Mouse (Mus musculus) liver, embryonic 11.5 days (tissue): ENCODE results near the gene Serinc3. TPM values are rescaled to one million over a fixed set of nuclear protein-coding genes. Genes with fewer than 3 reads are reported as not detected.
"Not testable (repeated sequence)": the region's sequence is repeated elsewhere in the genome, so short reads cannot be mapped to it uniquely, and the experiment has no call there.

Experiments
- ATAC-seq: fragments of 200-750 bp; cut with Nextera tagmentation; replicated peaks from 2 replicates; pipeline ENCODE4 v1.8.0; 2017; ENCODE audit warnings: moderate number of reproducible peaks, mild to moderate bottlenecking, moderate TSS enrichment, moderate library complexity; ENCODE audit not compliant: low FRiP score
- DNase-seq: peaks from one replicate; pipeline ENCODE4 v3.0.0-alpha.2; 2017; ENCODE audit warnings: low spot score
- H3K27ac ChIP-seq: fragments of 300-500 bp; sonication (generic); 2 replicates; pipeline ENCODE4 v1.5.1; 2014; ENCODE audit warnings: mild to moderate bottlenecking, low read depth, low read length, control low read depth
- H3K27me3 ChIP-seq: fragments of 300-500 bp; sonication (generic); replicated peaks from 2 replicates; pipeline ENCODE4 v1.6.1; 2014; ENCODE audit warnings: low read length, mixed read lengths; ENCODE audit not compliant: control insufficient read depth, insufficient read depth
- H3K36me3 ChIP-seq: fragments of 300-500 bp; sonication (generic); 2 replicates; pipeline ENCODE4 v1.6.1; 2014; ENCODE audit warnings: mild to moderate bottlenecking, low read length, moderate library complexity, mixed read lengths; ENCODE audit not compliant: control insufficient read depth, insufficient read depth
- H3K4me1 ChIP-seq: fragments of 300-500 bp; sonication (generic); replicated peaks from 2 replicates; pipeline ENCODE4 v1.6.1; 2014; ENCODE audit warnings: low read length, mixed read lengths; ENCODE audit not compliant: control insufficient read depth, insufficient read depth
- H3K4me2 ChIP-seq: fragments of 300-500 bp; sonication (generic); 2 replicates; pipeline ENCODE4 v1.6.1; 2014; ENCODE audit warnings: mild to moderate bottlenecking, control low read depth, moderate library complexity
- H3K4me3 ChIP-seq: fragments of 300-500 bp; sonication (generic); 2 replicates; pipeline ENCODE4 v1.5.1; 2014; ENCODE audit warnings: low read depth, low read length, control low read depth
- H3K9ac ChIP-seq: fragments of 300-500 bp; sonication (generic); 2 replicates; pipeline ENCODE4 v1.6.1; 2014; ENCODE audit warnings: low read depth, low read length, control low read depth
- H3K9me3 ChIP-seq: fragments of 300-500 bp; sonication (generic); 2 replicates; pipeline ENCODE4 v1.6.1; 2016; ENCODE audit warnings: low read length, inconsistent platforms, mixed read lengths; ENCODE audit not compliant: control insufficient read depth
- WGBS: fragments of 180-500 bp; shearing (Covaris S2); extraction: QIAGEN DNeasy Blood & Tissue Kit; methylation state at CpG from one replicate; pipeline ENCODE4 v1.1.7; 2014; 5-methylcytosine and 5-hydroxymethylcytosine counted together
- polyA plus RNA-seq: library from polyadenylated mRNA; unstranded; fragments of >200 nt; fragmentation: Nextera tagmentation; extraction: Ambion mirVana; gene quantifications from 2 replicates; pipeline ENCODE4 v1.2.1, GENCODE M21; 2014

Serinc3 gene
- polyA plus RNA-seq, 1 experiment from 2014 or later: 116 TPM

DNA sequence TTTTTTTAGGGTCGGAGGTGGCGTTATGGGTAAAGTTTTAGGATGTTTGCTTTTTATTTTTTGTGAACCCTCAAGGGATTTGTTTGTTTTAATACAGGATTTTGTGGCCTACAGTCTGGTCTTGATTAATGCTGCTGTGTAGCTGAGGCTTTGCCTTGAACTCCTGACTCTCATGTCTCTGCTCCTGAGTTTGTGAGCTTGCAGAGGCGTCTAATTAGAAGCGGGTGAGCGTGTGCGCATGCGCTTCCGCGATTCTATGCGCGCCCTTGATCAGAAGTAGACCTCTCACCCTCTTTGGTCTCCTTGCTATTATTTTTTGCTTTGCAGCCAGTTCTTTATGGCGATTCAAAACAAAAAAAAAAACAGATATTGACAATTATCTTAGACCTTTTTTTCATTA, 14.5 kb upstream of the Serinc3 start:
- Histone ChIP-seq H3K27me3 (no peaks in the 10 kb centered on the region), H3K9me3 (no peaks in the 10 kb centered on the region), H3K36me3 (no peaks in the 10 kb centered on the region; the same call in 1 of the 2 replicates), H3K27ac (peak overlapping the region; percentile 40), H3K4me2 (peak overlapping the region; percentile 70), H3K4me3 (peak overlapping the region; percentile 86), H3K4me1 (peaks cover 26% of the 10 kb centered on the region), H3K9ac (peak overlapping the region; percentile 90)
- ATAC-seq (no peak), DNase-seq (no peak)
- 74% methylated on average over 12 of the region's 12 CpGs for WGBS

DNA sequence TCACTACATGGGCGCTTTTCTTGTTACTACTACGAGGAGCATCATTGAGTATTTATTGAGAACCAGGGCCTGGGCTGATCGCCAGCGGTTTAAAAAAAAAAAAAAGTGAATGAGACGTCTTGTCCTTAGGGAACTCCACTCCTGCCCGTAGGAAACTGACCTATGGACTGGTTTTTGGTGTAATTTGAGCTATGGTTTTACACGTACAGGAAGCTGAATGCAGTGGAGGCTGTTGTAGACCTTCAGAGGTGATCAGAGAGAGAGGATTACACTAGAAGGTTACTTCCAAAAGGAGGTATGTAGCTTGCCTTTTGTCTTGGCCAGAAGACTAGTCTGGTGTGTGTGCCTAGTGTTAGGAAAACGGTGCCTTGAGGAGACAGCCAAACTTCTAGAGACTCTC, 14.0 kb upstream of the Serinc3 start:
- no peak for DNase-seq
- peak overlapping the region; percentile 70 for H3K4me2 ChIP-seq
- H3K9me3 ChIP-seq: no peaks in the 10 kb centered on the region
- H3K27ac ChIP-seq: peak overlapping the region; percentile 40
- peaks cover 26% of the 10 kb centered on the region for H3K4me1 ChIP-seq
- ATAC-seq: 0 out of 2 replicates have a peak, but pooled peaks have one; percentile 24
- H3K4me3 ChIP-seq: peak overlapping the region; percentile 86
- H3K36me3 ChIP-seq: no peaks in the 10 kb centered on the region; the same call in 1 of the 2 replicates
- 2% methylated on average over 8 of the region's 8 CpGs for WGBS
- peak overlapping the region; percentile 90 for H3K9ac ChIP-seq
- no peaks in the 10 kb centered on the region for H3K27me3 ChIP-seq

DNA sequence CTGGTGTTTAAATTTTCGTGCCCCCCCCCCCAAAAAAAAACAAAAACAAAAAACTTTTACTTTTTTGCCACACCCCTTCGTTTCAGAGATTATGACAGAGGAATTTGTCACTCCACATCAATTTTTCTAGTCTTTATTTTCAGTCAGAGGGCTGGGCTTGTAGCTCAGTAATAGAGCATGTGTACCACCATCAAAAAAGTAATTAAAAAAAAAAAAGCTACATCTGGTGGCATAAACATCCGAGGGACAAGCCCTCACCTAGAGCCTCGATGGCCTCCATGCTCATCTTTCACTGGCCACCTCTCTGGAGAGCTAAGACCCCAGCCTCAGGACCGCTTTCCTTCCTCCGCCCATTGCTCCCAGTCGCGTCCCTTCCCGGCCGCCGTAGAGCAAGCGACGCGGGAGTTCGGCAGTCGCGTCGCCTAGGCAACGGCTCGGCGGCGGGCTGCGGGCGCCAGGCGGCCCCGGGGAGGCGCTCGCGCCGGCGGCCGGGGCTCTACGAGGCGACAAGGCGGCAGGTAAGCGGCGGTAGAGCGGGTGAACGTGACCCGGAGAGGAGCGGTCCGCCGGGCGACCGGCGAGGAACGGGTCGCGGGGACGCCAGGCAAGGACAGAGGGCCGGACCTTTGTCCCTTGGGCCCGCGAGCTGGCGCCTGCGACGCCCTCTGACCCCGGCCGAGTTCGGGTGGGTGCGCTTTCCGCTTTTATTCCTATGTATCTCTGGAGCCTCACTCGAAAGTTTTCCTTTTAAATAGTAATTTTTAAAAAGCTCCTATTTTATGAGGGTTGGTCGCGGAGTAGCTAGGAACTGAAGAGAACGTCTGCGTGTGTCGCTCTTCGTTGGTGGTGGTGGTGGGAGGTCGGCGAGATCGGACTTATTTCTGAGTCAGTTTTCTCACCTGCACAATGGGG, 13.3 kb upstream of the Serinc3 start, which contains the start of gene Pkig:
Pkig (plus strand) TSS at position 412 of the 912 bp plus-strand sequence.
- ATAC-seq: peak; percentile 88
- Histone ChIP-seq H3K9ac (peak within 1 kb of the TSS; percentile 90), H3K4me1 (peaks cover 26% of the 10 kb centered on the region), H3K27ac (peak within 1 kb of the TSS; percentile 40), H3K4me2 (peak within 1 kb of the TSS; percentile 70), H3K27me3 (no peaks in the 10 kb centered on the region), H3K4me3 (peak within 1 kb of the TSS; percentile 86), H3K36me3 (no peaks in the 10 kb centered on the region), H3K9me3 (no peaks in the 10 kb centered on the region)
- peak; percentile 88 for DNase-seq
- WGBS: under 1% methylated on average over 71 of the region's 71 CpGs

DNA sequence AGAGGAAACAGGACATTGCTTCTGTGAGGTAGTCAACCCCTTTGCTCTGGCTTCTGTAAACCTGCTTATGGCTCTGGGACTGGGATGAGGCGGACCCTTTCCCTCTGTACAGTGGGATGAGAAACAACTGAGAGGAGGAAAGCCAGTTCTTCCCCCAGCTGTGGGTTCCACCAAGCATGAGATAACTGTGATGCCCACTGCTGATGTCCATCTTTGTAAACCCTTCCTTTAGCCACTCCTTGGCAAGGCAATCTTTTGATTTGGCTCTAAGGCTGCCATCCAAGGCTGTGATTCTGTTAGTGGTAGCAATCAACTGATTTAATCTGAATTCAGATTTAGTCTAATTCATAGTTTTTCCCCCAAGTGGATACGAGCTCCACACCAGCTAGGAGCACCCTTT, 12.6 kb upstream of the Serinc3 start:
- no peak overlapping the region for H3K4me3 ChIP-seq
- no peak overlapping the region for H3K27ac ChIP-seq
- H3K36me3 ChIP-seq: no peaks in the 10 kb centered on the region
- no peak for DNase-seq
- 78% methylated on average over 2 of the region's 2 CpGs for WGBS
- peaks cover 23% of the 10 kb centered on the region for H3K4me1 ChIP-seq
- H3K4me2 ChIP-seq: no peak overlapping the region
- no peaks in the 10 kb centered on the region for H3K27me3 ChIP-seq
- H3K9ac ChIP-seq: no peak overlapping the region
- H3K9me3 ChIP-seq: no peaks in the 10 kb centered on the region
- no peak for ATAC-seq

DNA sequence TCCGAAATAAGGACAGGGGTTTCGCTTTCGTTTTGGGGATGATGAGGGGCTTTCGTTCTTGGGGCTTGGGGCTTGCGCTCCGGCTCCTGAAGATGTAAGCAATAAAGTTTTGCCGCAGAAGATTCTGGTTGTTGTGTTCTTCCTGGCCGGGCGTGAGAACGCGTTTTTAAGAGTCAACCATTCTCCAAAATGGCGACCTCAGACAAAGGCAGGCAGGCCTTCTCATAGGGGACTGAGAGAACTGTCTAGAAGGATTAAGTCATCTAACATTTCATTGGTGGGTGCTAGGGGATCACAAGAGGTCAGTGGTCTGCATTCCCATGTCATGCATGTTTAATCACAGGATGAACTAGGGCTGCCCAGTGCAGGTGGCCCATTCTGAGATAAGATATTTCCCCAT, 10.8 kb upstream of the Serinc3 start:
- H3K27ac ChIP-seq, H3K9me3 ChIP-seq, H3K36me3 ChIP-seq, ATAC-seq, H3K4me2 ChIP-seq, H3K4me3 ChIP-seq, H3K9ac ChIP-seq, DNase-seq, H3K27me3 ChIP-seq: not testable (repeated sequence)
- H3K4me1 ChIP-seq: peaks cover 14% of the 10 kb centered on the region
- WGBS: 95% methylated on average over 7 of the region's 12 CpGs

DNA sequence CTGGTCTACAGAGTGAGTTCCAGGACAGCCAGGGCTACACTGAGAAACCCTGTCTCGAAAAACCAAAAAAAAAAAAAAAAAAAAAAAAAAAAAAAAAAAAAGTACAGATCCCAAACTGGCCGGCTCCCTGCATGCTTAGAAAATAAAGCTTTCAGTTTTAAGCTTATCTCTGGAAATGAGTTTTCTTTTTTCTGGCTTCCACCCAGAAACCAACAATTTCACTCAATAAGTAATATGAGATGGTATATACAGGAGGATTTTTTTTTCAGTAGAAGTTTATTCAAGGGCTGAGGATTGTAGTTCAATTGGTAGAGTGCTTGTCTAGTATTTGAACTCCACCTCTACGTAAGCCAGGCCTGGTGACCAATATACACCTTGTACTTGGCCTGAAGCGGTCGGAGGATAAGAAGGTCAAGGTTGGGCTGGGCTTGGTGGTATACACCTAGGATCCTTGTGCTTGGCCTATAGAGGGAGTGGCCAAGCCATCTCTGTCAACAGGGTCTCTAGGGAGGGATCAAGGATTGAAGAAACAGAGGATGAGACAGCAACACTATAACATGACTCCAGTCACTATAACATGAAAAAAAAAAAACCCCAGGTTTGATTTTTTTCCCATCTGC, 1.6 kb upstream of the Serinc3 start:
- Histone ChIP-seq H3K9ac (no peak overlapping the region), H3K9me3 (peaks cover 4% of the 10 kb centered on the region; the same call in 1 of the 2 replicates), H3K4me3 (no peak overlapping the region), H3K36me3 (no peaks in the 10 kb centered on the region), H3K27me3 (no peaks in the 10 kb centered on the region), H3K4me1 (peaks cover 19% of the 10 kb centered on the region), H3K27ac (no peak overlapping the region; the same call in 1 of the 2 replicates), H3K4me2 (no peak overlapping the region)
- 88% methylated on average over 5 of the region's 5 CpGs for WGBS
- no peak for DNase-seq
- ATAC-seq: no peak

DNA sequence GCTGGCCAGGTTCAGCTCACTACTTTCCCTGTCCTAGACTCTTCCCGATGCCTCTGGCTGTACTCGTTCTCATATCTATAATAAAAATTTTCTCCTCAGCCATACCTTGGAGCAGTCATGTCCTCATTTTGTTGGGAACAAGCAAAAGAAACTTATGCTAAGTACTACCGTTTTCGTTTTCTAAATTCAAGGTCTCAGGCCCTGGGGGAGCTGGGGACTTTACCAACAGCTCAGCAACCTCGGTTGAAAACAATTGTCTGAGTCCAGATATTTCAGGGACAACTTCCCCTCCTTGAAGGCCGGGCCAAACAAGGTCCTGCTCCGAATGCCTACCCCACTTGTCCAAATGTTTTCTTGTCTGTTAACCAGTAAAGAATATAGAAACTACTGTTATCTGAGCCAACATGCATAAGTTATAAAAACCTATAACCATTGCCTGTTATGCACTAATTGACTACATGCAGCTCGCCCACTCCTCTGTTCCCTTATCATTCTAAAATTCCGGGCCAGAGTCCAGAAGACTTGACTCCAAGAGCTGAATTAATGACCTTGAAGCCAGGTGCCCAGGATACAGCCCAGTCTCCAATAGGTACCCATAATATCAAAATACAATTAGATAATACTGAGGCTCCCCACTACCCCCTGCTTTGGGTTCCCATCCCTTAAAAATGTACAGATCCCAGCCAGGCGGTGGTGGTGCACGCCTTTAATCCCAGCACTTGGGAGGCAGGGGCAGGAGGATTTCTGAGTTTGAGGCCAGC, 949 bp upstream of the Serinc3 start:
- H3K9me3 ChIP-seq: peaks cover 4% of the 10 kb centered on the region; the same call in 1 of the 2 replicates
- ATAC-seq (no peak), DNase-seq (no peak)
- H3K27me3 ChIP-seq: no peaks in the 10 kb centered on the region
- peaks cover 26% of the 10 kb centered on the region for H3K4me1 ChIP-seq
- H3K9ac ChIP-seq: peak overlapping the region; percentile 82
- H3K36me3 ChIP-seq: peaks cover 6% of the 10 kb centered on the region; the same call in 1 of the 2 replicates
- WGBS: 59% methylated on average over 11 of the region's 11 CpGs
- H3K4me2 ChIP-seq: peak overlapping the region; percentile 79
- peak overlapping the region; percentile 75 for H3K4me3 ChIP-seq
- H3K27ac ChIP-seq: peak overlapping the region; percentile 98

DNA sequence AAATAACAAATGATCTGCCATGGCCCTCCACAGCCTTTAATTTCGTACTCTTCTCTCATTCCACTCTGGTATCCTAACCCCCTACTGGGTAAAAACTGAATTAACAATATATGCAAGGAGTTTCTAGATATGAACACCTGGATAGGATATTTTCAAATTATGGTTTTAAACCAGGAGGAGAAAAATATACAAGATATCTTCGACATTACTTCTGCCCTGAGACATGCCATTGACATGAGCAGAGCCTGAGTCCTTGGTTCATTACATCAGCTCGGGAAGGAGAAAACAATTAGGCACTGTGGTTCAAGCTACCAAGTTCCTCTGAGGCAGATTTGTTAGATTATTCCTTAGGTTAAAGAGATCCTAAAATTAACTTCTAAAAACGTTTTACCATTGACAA, 884 bp downstream of the Serinc3 start:
- peaks cover 11% of the 10 kb centered on the region; the same call in 1 of the 2 replicates for H3K36me3 ChIP-seq
- peaks cover 44% of the 10 kb centered on the region for H3K4me1 ChIP-seq
- no peaks in the 10 kb centered on the region for H3K9me3 ChIP-seq
- DNase-seq: no peak
- peak overlapping the region; percentile 79 for H3K4me2 ChIP-seq
- H3K4me3 ChIP-seq: peak overlapping the region; percentile 75
- no peak for ATAC-seq
- peak overlapping the region; percentile 82 for H3K9ac ChIP-seq
- WGBS: 7% methylated on average over 4 of the region's 4 CpGs
- no peaks in the 10 kb centered on the region for H3K27me3 ChIP-seq
- H3K27ac ChIP-seq: peak overlapping the region; percentile 98
